Mouse (Mus musculus): ENCODE results near the gene Gabra2. TPM values are rescaled to one million over a fixed set of nuclear protein-coding genes. Genes with fewer than 3 reads are reported as not detected.

Gabra2 gene
- total and polyA plus RNA-seq, 3 experiments: under 0.01 TPM; not detected in 2

DNA sequence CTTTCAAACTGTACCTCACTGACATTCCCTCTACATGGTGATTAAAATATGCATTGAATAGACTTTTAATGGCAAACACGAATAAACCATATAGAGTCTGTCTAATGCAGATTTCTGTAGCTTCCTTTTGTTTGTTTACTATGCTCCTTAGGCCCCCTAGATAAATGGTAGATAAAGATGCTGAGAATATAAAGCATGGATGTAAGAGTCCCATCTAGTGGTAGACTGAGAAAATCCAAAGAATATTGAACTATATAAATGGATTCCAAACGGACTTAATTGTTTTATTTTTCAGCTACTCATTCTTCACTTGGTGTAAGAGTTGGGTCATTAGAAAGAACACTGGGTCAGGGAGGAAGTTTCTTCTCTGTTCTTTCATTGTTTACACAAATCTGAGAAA is 102.4 kb downstream of the Gabra2 start:
- no peak for TF ChIP-seq CTCF (IDR thresholded peaks at IDR 0.05; ENCODE audit: low read depth, low read length)
- no peak for TF ChIP-seq GATA2 (IDR thresholded peaks at IDR 0.05; ENCODE audit: borderline replicate concordance, low read depth, low read length)
- no peak for TF ChIP-seq TAL1 (conservative IDR thresholded peaks at IDR 0.05; ENCODE audit: low read depth, low read length)
- no peak for TF ChIP-seq POLR2AphosphoS5 (IDR thresholded peaks at IDR 0.05; ENCODE audit: insufficient replicate concordance, low read depth, low read length)
- TF ChIP-seq GATA1 (IDR thresholded peaks at IDR 0.05; ENCODE audit: borderline replicate concordance, low read length): no peak
- Histone ChIP-seq H3K36me3 (replicated peaks) (no peaks in the 10 kb centered on the region), H3K4me1 (ENCODE audit: insufficient read depth, low read depth, low read length) (no peaks in the 10 kb centered on the region)

DNA sequence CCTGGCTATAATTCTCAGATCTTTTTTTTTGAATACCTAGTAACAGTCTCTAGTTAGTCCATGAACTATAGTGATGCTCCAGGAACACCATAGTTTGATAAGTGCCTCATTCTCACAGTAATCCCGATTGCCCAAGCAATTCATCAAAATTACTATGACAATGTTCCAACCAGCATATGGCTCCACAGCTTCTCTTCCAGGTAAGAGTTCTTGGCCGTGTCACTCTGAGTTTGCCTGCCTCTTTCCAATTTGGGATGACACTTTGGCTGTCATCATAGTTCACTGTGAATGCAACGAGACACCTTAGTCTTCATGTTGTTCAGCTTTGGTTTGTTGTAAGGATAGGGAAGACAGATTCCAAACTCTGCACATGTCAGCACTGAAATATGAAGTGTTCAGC is 104.8 kb downstream of the Gabra2 start:
- TF ChIP-seq GATA1 (IDR thresholded peaks at IDR 0.05; ENCODE audit: borderline replicate concordance, low read length): no peak
- TF ChIP-seq POLR2AphosphoS5 (IDR thresholded peaks at IDR 0.05; ENCODE audit: insufficient replicate concordance, low read depth, low read length): no peak
- Histone ChIP-seq H3K4me3 (ENCODE audit: low read depth, low read length) (no peak overlapping the region), H3K36me3 (replicated peaks) (no peaks in the 10 kb centered on the region), H3K9me3 (replicated peaks) (0 out of 2 replicates have a peak, but pooled peaks cover under 1% of the 10 kb centered on the region), H3K4me1 (ENCODE audit: insufficient read depth, low read depth, low read length) (no peaks in the 10 kb centered on the region), H3K27me3 (ENCODE audit: insufficient read depth, low read length) (no peaks in the 10 kb centered on the region)
- DNase-seq (ENCODE audit: low spot score) (no peak), ATAC-seq (ENCODE audit: extremely low read depth, insufficient number of reproducible peaks, low FRiP score, poor library complexity, severe bottlenecking) (no peak)

More for the DNA sequence above, 102.4 kb downstream of the Gabra2 start:
- Histone ChIP-seq H3K4me3 (ENCODE audit: low read depth, low read length) (no peak overlapping the region), H3K27me3 (ENCODE audit: insufficient read depth, low read length) (no peaks in the 10 kb centered on the region), H3K9me3 (replicated peaks) (0 out of 2 replicates have a peak, but pooled peaks cover 4% of the 10 kb centered on the region)
- DNase-seq (ENCODE audit: low spot score) (no peak), ATAC-seq (ENCODE audit: extremely low read depth, insufficient number of reproducible peaks, low FRiP score, poor library complexity, severe bottlenecking) (no peak)

Data from G1E (cell line).